Mouse (Mus musculus): ENCODE results near the gene Slco2a1. TPM values are rescaled to one million over a fixed set of nuclear protein-coding genes. Genes with fewer than 3 reads are reported as not detected.

Slco2a1 gene
- polyA plus RNA-seq, 1 experiment = not detected

DNA sequence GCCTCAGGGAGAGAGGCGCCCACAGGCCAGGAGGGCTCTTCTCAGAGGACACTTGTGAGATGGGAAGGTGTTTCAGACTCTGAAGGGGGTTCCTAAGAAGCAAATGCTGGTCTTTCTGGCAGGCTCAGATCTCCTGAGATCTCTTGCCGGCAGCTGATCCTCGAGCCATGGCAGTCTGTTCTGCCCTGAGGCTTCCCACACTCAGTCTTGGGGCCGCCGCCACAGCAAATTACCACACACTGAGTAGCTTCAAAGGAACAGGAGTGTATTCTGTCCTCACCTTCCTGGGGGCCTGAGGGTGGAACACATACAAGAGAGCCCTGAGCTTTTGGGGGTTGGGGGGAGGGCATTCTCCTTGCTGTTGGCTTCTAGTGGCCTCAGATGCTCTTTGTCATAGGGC, 156.8 kb downstream of the Slco2a1 start:
- Histone ChIP-seq H3K27ac (ENCODE audit: insufficient read depth, low read depth, low read length) (no peak overlapping the region), H3K4me3 (ENCODE audit: insufficient read depth, low read length) (no peak overlapping the region), H3K4me1 (ENCODE audit: control insufficient read depth, insufficient read depth, low read length) (peaks cover 23% of the 10 kb centered on the region)
- no peak for TF ChIP-seq POLR2A (IDR thresholded peaks at IDR 0.05; ENCODE audit: borderline replicate concordance, low read depth, low read length)
- no peak for TF ChIP-seq CTCF (IDR thresholded peaks at IDR 0.05; ENCODE audit: low read depth, low read length)

Other genes with a start within 250 kb of the Slco2a1 start
- 1.2 and 2.2 TPM in 2 replicates for gene Ryk, start 153.8 kb upstream of the Slco2a1 start, polyA plus RNA-seq (2012; ENCODE audit: insufficient read depth, insufficient read length, missing spikeins)
- 11.1 and 11.4 TPM in 2 replicates for gene Rab6b, start 123.1 kb downstream of the Slco2a1 start, polyA plus RNA-seq (2012; ENCODE audit: insufficient read depth, insufficient read length, missing spikeins)
- 17.7 and 20.8 TPM in 2 replicates for gene Srprb, start 213.4 kb downstream of the Slco2a1 start, polyA plus RNA-seq (2012; ENCODE audit: insufficient read depth, insufficient read length, missing spikeins)
- 1.5 and 2.1 TPM in 2 replicates for gene Gm20425, start 241.6 kb downstream of the Slco2a1 start, polyA plus RNA-seq (2012; ENCODE audit: insufficient read depth, insufficient read length, missing spikeins)
- 478 and 513 TPM in 2 replicates for gene Trf, start 241.7 kb downstream of the Slco2a1 start, polyA plus RNA-seq (2012; ENCODE audit: insufficient read depth, insufficient read length, missing spikeins)